In the genomic region with DNA sequence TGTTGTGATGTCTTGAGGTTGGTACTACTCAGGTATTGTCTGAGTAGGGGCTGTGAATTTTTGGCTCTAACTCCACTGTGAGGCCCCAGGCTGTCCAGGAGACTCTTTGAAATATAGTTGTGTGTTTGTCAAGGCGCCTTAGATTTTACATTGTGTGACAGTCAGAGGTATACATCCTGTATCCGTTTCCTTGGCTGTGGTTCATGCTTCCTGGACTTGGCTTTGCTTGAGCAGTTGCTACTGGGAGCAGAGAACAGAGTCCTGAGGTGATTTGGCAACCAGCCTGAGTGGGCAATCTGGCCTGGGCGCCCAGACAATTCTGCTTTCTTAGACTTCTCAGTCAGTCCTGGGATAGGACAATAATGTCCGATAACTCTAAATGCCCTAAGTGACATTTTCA, we compare ENCODE assay signal across 8 mouse cellular contexts. TPM values are rescaled to one million over a fixed set of nuclear protein-coding genes. Genes with fewer than 3 reads are reported as not detected.
A peak's percentile ranks its signal among the peaks of the same experiment; 100 is the strongest.
DNase-seq lines count a peak whose midpoint lies in the region.

No protein-coding gene starts in this region.

- peak; percentile 52 for DNase-seq in adrenal gland, postnatal 10 days
- DNase-seq in adrenal gland, adult 8-10 months = no peak
- DNase-seq in right cerebral cortex, postnatal 10 days (ENCODE audit: low spot score in 2 of 2) = peak; percentile 45
- DNase-seq in right cerebral cortex, adult 18-20 months = no peak
- DNase-seq in kidney, adult 8-10 months = peak; percentile 79 to 85
- DNase-seq in lung, postnatal 25 days (ENCODE audit: low spot score) = peak; percentile 61
- DNase-seq in urinary bladder, postnatal 25 days (ENCODE audit: low spot score) = no peak
- DNase-seq in right cerebral cortex, postnatal 14 days = no peak

RNA-seq across cellular contexts. Expression of gene Pan3, which starts 5.3 kb away (rescaled TPM):
- 100 to 1,000 TPM in 1 of 2 experiments, 10 to 100 TPM in 1; 90.5 to 106 TPM for total RNA-seq in adrenal gland, postnatal 10 days (2021)
- total RNA-seq in adrenal gland, adult 8-10 months (2022) = 100 to 1,000 TPM in 2 of 4 experiments, 10 to 100 TPM in 2; 87.1 to 151 (median 115) TPM

RNA-seq across cellular contexts. Expression of gene Flt3, which starts 34.9 kb away (rescaled TPM):
- under 1 TPM; 0.42 to 0.72 TPM for total RNA-seq in adrenal gland, postnatal 10 days (2021)
- total RNA-seq in adrenal gland, adult 8-10 months (2022) = under 1 TPM; 0.49 to 0.93 (median 0.67) TPM

Comparison
In these comparisons a context has a peak if more than half of its experiments do, and no peak if none do; other contexts are left out.
1. DNase-seq: peak in adrenal gland, postnatal 10 days (single experiment), right cerebral cortex, postnatal 10 days (2 of 2), kidney, adult 8-10 months (2 of 2) and lung, postnatal 25 days (single experiment); none in adrenal gland, adult 8-10 months (single experiment), right cerebral cortex, adult 18-20 months (single experiment), urinary bladder, postnatal 25 days (single experiment) and right cerebral cortex, postnatal 14 days (single experiment).